Mouse (Mus musculus): ENCODE measurements around the gene Nudt19. TPM values are rescaled to one million over a fixed set of nuclear protein-coding genes. Genes with fewer than 3 reads are reported as not detected.

The Nudt19 gene
- polyA plus RNA-seq, 1 experiment from 2014 or later, result 117 TPM

- 65% methylated on average over 2 of the region's 2 CpGs for WGBS
Observed at GRCm38 (mm10) chr7:35558681-35559080, 2.6 kb upstream of the Nudt19 start.

GRCm38 (mm10) chr7:35557577-35557976 is 1.5 kb upstream of the Nudt19 start:
- H3K27ac ChIP-seq (ENCODE audit: low read depth), result peak overlapping the region; percentile 9; the same call in 1 of the 2 replicates
- no peaks in the 10 kb centered on the region for H3K27me3 ChIP-seq (replicated peaks; ENCODE audit: control insufficient read depth, insufficient read depth, low read length)
- no peak for DNase-seq (ENCODE audit: low spot score)
- H3K9me3 ChIP-seq (ENCODE audit: control insufficient read depth, low read length), result no peaks in the 10 kb centered on the region
- no peak overlapping the region for H3K9ac ChIP-seq (ENCODE audit: low read length)
- no peak overlapping the region for H3K4me3 ChIP-seq (ENCODE audit: low read depth, low read length)
- ATAC-seq (replicated peaks; ENCODE audit: low FRiP score, low TSS enrichment, low read depth), result no peak
- H3K4me2 ChIP-seq (ENCODE audit: low read length), result no peak overlapping the region
- WGBS, result 76% methylated on average over 3 of the region's 3 CpGs
- peaks cover 16% of the 10 kb centered on the region for H3K4me1 ChIP-seq (replicated peaks; ENCODE audit: control insufficient read depth, insufficient read depth, low read length)
- H3K36me3 ChIP-seq (ENCODE audit: control insufficient read depth, insufficient read depth, low read length), result no peaks in the 10 kb centered on the region

More at GRCm38 (mm10) chr7:35558681-35559080, 2.6 kb upstream of the Nudt19 start:
- Histone ChIP-seq H3K9me3 (ENCODE audit: control insufficient read depth, low read length) (no peaks in the 10 kb centered on the region), H3K4me2 (ENCODE audit: low read length) (no peak overlapping the region), H3K36me3 (ENCODE audit: control insufficient read depth, insufficient read depth, low read length) (no peaks in the 10 kb centered on the region), H3K27me3 (replicated peaks; ENCODE audit: control insufficient read depth, insufficient read depth, low read length) (no peaks in the 10 kb centered on the region), H3K4me3 (ENCODE audit: low read depth, low read length) (no peak overlapping the region), H3K9ac (ENCODE audit: low read length) (no peak overlapping the region), H3K4me1 (replicated peaks; ENCODE audit: control insufficient read depth, insufficient read depth, low read length) (peaks cover 16% of the 10 kb centered on the region), H3K27ac (ENCODE audit: low read depth) (no peak overlapping the region)
- DNase-seq (ENCODE audit: low spot score), result no peak
- ATAC-seq (replicated peaks; ENCODE audit: low FRiP score, low TSS enrichment, low read depth), result no peak

- no peak for ATAC-seq (replicated peaks; ENCODE audit: low FRiP score, low TSS enrichment, low read depth)
- Histone ChIP-seq H3K4me3 (ENCODE audit: low read depth, low read length) (no peak overlapping the region), H3K27me3 (replicated peaks; ENCODE audit: control insufficient read depth, insufficient read depth, low read length) (no peaks in the 10 kb centered on the region), H3K9me3 (ENCODE audit: control insufficient read depth, low read length) (no peaks in the 10 kb centered on the region), H3K4me2 (ENCODE audit: low read length) (no peak overlapping the region), H3K4me1 (replicated peaks; ENCODE audit: control insufficient read depth, insufficient read depth, low read length) (peaks cover 16% of the 10 kb centered on the region), H3K9ac (ENCODE audit: low read length) (no peak overlapping the region), H3K27ac (ENCODE audit: low read depth) (no peak overlapping the region), H3K36me3 (ENCODE audit: control insufficient read depth, insufficient read depth, low read length) (no peaks in the 10 kb centered on the region)
- 88% methylated on average over 5 of the region's 5 CpGs for WGBS
- no peak for DNase-seq (ENCODE audit: low spot score)
Observed at GRCm38 (mm10) chr7:35556905-35557304, 801 bp upstream of the Nudt19 start.

GRCm38 (mm10) chr7:35555224-35556204 is 590 bp downstream of the Nudt19 start:
- peaks cover 12% of the 10 kb centered on the region for H3K36me3 ChIP-seq (ENCODE audit: control insufficient read depth, insufficient read depth, low read length)
- H3K27ac ChIP-seq (ENCODE audit: low read depth), result peak overlapping the region; percentile 99
- no peaks in the 10 kb centered on the region for H3K9me3 ChIP-seq (ENCODE audit: control insufficient read depth, low read length)
- ATAC-seq (replicated peaks; ENCODE audit: low FRiP score, low TSS enrichment, low read depth) (peak; percentile 92), DNase-seq (ENCODE audit: low spot score) (peak; percentile 94)
- under 1% methylated on average over 91 of the region's 93 CpGs for WGBS
- H3K4me1 ChIP-seq (replicated peaks; ENCODE audit: control insufficient read depth, insufficient read depth, low read length), result peaks cover 16% of the 10 kb centered on the region
- H3K9ac ChIP-seq (ENCODE audit: low read length), result peak overlapping the region; percentile 97
- peak overlapping the region; percentile 94 for H3K4me2 ChIP-seq (ENCODE audit: low read length)
- peak overlapping the region; percentile 90 for H3K4me3 ChIP-seq (ENCODE audit: low read depth, low read length)
- no peaks in the 10 kb centered on the region for H3K27me3 ChIP-seq (replicated peaks; ENCODE audit: control insufficient read depth, insufficient read depth, low read length)

GRCm38 (mm10) chr7:35554605-35555175 is 1.4 kb downstream of the Nudt19 start:
- Histone ChIP-seq H3K36me3 (ENCODE audit: control insufficient read depth, insufficient read depth, low read length) (peaks cover 20% of the 10 kb centered on the region), H3K27me3 (replicated peaks; ENCODE audit: control insufficient read depth, insufficient read depth, low read length) (no peaks in the 10 kb centered on the region), H3K9me3 (ENCODE audit: control insufficient read depth, low read length) (no peaks in the 10 kb centered on the region), H3K4me1 (replicated peaks; ENCODE audit: control insufficient read depth, insufficient read depth, low read length) (peaks cover 16% of the 10 kb centered on the region), H3K4me3 (ENCODE audit: low read depth, low read length) (peak overlapping the region; percentile 90), H3K9ac (ENCODE audit: low read length) (peak overlapping the region; percentile 97), H3K27ac (ENCODE audit: low read depth) (peak overlapping the region; percentile 99), H3K4me2 (ENCODE audit: low read length) (peak overlapping the region; percentile 94)
- 2% methylated on average over 28 of the region's 28 CpGs for WGBS
- DNase-seq (ENCODE audit: low spot score), result peak; percentile 62
- peak; percentile 48; the same call in 1 of the 2 replicates for ATAC-seq (replicated peaks; ENCODE audit: low FRiP score, low TSS enrichment, low read depth)

GRCm38 (mm10) chr7:35553751-35554604 is 2.1 kb downstream of the Nudt19 start:
- H3K9ac ChIP-seq (ENCODE audit: low read length), result no peak overlapping the region
- no peaks in the 10 kb centered on the region for H3K27me3 ChIP-seq (replicated peaks; ENCODE audit: control insufficient read depth, insufficient read depth, low read length)
- H3K36me3 ChIP-seq (ENCODE audit: control insufficient read depth, insufficient read depth, low read length), result peaks cover 27% of the 10 kb centered on the region
- H3K27ac ChIP-seq (ENCODE audit: low read depth), result no peak overlapping the region
- WGBS, result 59% methylated on average over 10 of the region's 10 CpGs
- H3K4me1 ChIP-seq (replicated peaks; ENCODE audit: control insufficient read depth, insufficient read depth, low read length), result peaks cover 16% of the 10 kb centered on the region
- peak overlapping the region; percentile 94 for H3K4me2 ChIP-seq (ENCODE audit: low read length)
- DNase-seq (ENCODE audit: low spot score) (no peak), ATAC-seq (replicated peaks; ENCODE audit: low FRiP score, low TSS enrichment, low read depth) (no peak)
- H3K4me3 ChIP-seq (ENCODE audit: low read depth, low read length), result peak overlapping the region; percentile 90
- H3K9me3 ChIP-seq (ENCODE audit: control insufficient read depth, low read length), result no peaks in the 10 kb centered on the region

GRCm38 (mm10) chr7:35545881-35546280 is 10.2 kb downstream of the Nudt19 start:
- H3K4me1 ChIP-seq (replicated peaks; ENCODE audit: control insufficient read depth, insufficient read depth, low read length), result no peaks in the 10 kb centered on the region
- H3K9me3 ChIP-seq (ENCODE audit: control insufficient read depth, low read length), result no peaks in the 10 kb centered on the region
- no peak overlapping the region for H3K4me2 ChIP-seq (ENCODE audit: low read length)
- H3K4me3 ChIP-seq (ENCODE audit: low read depth, low read length), result no peak overlapping the region
- peak; percentile 69 for DNase-seq (ENCODE audit: low spot score)
- 0 out of 2 replicates have a peak, but pooled peaks have one; percentile 19 for ATAC-seq (replicated peaks; ENCODE audit: low FRiP score, low TSS enrichment, low read depth)
- WGBS, result 31% methylated on average over 4 of the region's 4 CpGs
- H3K36me3 ChIP-seq (ENCODE audit: control insufficient read depth, insufficient read depth, low read length), result peaks cover 41% of the 10 kb centered on the region
- H3K27me3 ChIP-seq (replicated peaks; ENCODE audit: control insufficient read depth, insufficient read depth, low read length), result no peaks in the 10 kb centered on the region
- H3K27ac ChIP-seq (ENCODE audit: low read depth), result no peak overlapping the region
- no peak overlapping the region for H3K9ac ChIP-seq (ENCODE audit: low read length)

- 94% methylated on average over 17 of the region's 17 CpGs for WGBS
- Histone ChIP-seq H3K4me1 (replicated peaks; ENCODE audit: control insufficient read depth, insufficient read depth, low read length) (no peaks in the 10 kb centered on the region), H3K36me3 (ENCODE audit: control insufficient read depth, insufficient read depth, low read length) (no peaks in the 10 kb centered on the region), H3K4me3 (ENCODE audit: low read depth, low read length) (no peak within 1 kb of the TSS), H3K9me3 (ENCODE audit: control insufficient read depth, low read length) (no peaks in the 10 kb centered on the region), H3K4me2 (ENCODE audit: low read length) (no peak within 1 kb of the TSS), H3K27ac (ENCODE audit: low read depth) (no peak within 1 kb of the TSS), H3K9ac (ENCODE audit: low read length) (no peak within 1 kb of the TSS), H3K27me3 (replicated peaks; ENCODE audit: control insufficient read depth, insufficient read depth, low read length) (no peaks in the 10 kb centered on the region)
- ATAC-seq (replicated peaks; ENCODE audit: low FRiP score, low TSS enrichment, low read depth) (no peak), DNase-seq (ENCODE audit: low spot score) (no peak)
Observed at GRCm38 (mm10) chr7:35537562-35537961, 18.5 kb downstream of the Nudt19 start, which contains the start of gene Tdrd12. Gene Tdrd12, minus strand, starts transcription at chr7:35537745.
